Mouse (Mus musculus) R1 (cell line): ENCODE results near the gene Gm45713.

Experiments
- DNase-seq: peaks from one replicate; pipeline ENCODE4 v3.0.0-alpha.2; 2018; ENCODE audit warnings: low read depth, low spot score

Gm45713 gene

DNA sequence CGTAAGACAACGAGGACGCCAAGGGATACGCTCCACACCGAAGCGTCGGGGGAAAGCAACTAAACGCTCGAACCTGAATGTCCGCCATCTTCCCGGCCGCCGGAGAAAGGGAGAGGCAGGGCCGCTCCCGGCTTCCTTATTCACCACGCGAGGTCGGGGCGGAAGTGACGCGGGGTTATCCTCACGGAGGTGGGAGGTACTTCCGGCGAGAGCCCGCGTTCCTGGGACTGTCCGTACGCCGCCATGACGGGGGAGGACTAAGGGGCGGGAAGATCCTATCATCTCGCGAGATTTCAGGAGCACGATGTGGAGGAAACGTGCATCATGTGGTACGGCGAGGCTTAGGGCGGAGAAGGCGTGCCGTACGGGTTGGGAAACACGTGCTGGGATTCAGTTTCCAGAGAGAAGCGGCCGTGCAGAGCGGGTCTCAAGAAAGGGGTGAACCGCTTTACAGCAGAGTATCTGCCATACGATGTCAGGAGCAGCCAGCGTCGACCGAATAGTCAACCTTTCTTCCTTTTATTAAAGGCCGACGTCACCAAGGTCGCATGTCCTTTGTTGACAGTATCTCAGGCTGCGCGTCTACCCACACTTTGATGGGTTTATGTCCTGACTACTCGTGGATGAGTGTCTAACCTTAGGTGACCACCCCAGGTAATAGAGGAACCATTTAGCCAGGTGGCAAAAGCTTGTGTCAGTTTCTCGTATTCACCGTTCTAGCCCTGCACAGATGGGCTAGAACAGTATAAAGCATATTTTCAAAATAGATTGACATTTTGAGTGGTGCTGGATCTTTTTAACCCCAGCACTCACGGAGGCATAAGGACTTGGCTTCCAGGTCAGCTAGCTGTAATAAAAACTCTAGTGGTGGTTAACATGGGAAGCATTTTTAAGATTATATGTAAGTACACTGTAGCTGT lies 11.5 kb downstream of the Gm45713 start, which contains the start of gene Rps11:
Gene Rps11, minus strand, starts transcription at position 216 of the 920 bp plus-strand sequence.
- DNase-seq: peak; percentile 99

DNA sequence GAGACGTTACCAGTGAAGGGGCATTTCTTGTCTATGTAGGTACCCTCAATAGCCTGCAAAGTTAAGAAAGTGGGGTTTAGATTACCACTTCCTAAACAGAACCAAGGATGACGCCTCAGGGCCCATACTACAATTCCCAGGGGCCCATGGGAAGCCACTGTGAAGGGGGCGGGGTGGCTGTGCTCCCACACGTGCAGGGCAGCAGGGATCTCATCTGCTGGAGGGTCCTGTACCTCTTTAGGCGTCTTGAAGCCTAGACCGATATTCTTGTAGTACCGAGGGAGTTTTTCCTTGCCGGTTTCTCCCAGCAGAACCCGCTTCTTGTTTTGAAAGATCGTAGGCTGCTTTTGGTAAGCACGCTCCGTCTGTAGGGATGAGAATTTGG lies 12.9 kb downstream of the Gm45713 start:
- peak; percentile 61 for DNase-seq

- no peak for DNase-seq
Observed at GRCm38 (mm10) chr7:45122561-45123185, 13.4 kb downstream of the Gm45713 start.

GRCm38 (mm10) chr7:45121966-45122365 lies 14.1 kb downstream of the Gm45713 start:
- no peak for DNase-seq

DNA sequence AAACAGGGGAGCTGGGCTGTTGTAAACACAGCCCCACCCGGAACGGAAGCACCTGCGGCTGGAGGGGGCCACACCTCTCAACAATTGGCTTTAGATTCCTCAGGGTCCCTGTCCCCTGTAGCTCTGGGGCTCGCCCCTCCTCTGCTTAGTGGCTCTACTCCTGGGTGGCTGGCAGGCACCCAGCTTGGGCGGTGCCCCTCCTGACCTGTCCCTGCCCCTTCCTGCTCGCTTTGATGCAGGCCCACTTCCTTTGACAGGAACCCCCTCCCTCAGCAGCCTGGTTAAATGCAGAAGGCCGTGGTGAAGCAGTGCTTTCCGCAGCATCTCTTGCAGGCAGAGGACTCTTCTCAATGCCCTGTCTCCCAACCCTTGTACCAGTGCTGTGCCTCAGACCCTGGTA lies 14.6 kb downstream of the Gm45713 start:
- peak; percentile 78 for DNase-seq

DNA sequence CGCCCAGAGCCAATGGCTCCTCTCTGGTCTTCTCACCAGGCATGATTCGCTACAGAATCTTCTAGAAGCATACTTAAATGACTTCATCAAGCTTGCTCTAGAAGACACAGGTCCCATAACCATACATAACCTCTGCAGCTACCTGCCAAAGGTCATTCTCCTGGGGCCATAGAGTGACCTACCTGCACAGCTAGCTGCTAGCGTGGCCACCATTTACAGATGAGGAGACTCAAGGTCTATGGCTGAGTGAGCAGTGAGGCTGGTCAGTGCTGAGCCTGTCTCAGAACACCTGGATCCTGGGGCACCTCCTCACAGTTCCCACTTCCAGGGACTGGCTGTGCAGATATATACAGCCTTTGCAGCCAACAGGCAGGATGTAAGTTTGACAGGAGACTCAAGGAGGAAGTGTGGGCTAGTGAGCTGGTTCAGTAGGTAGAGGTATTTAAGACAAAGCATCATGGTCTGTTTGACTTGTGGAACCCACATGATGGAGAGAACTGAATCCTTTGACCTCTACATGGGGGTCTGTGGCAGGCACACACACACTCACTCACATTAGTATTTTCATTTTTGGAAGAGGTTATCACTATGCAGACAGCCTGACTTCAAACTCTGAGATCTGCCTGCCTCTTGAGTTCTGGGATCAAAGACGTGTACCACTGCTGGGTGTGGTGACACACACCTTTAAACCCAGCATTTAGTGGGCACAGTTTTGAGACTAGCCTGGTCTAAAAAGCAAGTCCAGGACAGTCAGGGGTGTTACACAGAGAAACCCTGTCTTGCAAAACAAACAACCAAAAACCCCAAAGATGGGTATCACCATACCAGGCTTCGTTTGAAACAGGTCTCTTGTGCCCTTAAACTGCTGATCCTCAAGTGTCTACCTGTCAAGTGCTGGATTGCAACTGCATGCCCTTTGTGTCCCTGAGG lies 16.0 kb downstream of the Gm45713 start:
- no peak for DNase-seq

DNA sequence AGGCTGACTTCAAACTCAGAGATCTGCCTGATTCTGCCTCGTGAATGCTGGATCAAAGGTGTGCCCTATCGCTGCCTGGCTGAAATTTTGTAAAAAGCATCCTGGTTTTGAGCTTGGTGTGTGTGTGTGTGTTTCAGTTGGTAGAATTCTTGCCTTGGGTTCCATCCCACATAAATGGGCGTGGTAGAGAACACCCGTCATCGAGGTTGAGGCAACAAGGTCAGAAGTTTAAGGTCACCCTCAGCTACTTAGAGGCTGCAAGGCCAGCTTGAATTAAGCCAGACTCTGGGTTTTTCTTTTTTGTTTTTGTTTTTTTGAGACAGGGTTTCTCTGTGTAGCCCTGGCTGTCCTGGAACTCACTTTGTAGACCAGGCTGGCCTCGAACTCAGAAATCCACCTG lies 17.7 kb downstream of the Gm45713 start:
- peak; percentile 79 for DNase-seq

DNA sequence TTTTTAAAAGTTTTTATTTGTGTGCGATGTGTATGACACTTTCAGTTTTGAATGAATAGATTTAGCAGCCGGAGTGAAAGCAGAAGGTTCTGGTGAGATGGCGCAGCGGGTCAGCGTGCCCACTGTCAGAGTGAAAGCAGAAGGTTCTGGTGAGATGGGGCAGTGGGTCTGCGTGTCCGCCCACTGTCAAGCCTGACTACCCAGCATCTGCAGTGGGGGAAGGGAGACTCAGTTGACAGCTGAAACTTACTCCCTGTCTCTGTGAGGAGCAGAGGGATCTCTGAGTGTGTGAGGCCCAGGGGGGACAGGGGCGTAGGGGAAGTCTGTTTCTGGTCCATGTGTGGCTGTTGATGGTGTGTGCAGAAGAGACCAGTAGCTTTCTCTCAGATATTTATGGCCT lies 18.5 kb downstream of the Gm45713 start:
- DNase-seq: no peak

DNA sequence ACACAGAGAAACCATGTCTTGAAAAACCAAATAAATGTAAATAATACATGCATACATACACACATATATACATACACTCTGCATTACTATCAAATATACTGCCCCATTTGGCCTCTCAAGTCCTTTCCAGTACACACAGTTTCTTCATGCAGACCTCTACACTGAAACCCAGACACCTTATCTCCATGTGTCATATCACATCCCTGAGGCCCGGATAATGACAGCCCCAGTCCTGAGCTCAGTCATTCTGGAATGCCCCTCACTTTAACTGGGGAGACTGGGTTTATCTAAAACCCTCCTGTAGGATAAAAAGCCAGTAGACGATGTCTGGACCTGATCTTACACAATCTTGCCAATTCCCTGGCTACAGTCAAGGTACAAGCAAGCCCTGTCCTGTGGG lies 22.6 kb downstream of the Gm45713 start:
- DNase-seq: no peak

GRCm38 (mm10) chr7:45112529-45112928 lies 23.5 kb downstream of the Gm45713 start:
- no peak for DNase-seq

- peak; percentile 94 for DNase-seq
Observed at GRCm38 (mm10) chr7:45111940-45112339, 24.1 kb downstream of the Gm45713 start.

DNA sequence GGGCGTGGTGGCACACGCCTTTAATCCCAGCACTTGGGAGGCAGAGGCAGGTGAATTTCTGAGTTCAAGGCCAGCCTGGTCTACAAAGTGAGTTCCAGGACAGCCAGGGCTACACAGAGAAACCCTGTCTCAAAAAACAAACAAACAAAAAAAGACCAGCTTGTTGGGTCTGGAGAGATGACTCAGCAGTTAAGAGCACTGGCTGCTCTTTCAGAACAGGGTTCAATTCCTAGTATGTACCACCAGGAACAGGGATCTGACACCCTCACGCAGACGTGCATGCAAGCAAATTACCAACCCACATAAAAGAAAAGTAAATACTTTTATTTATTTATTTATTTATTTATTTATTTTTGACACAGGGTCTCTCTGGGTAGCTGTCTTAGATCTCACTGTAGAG lies 25.9 kb downstream of the Gm45713 start:
- DNase-seq: peak; percentile 60

GRCm38 (mm10) chr7:45107052-45107645 lies 28.9 kb downstream of the Gm45713 start:
- DNase-seq: peak; percentile 53

DNA sequence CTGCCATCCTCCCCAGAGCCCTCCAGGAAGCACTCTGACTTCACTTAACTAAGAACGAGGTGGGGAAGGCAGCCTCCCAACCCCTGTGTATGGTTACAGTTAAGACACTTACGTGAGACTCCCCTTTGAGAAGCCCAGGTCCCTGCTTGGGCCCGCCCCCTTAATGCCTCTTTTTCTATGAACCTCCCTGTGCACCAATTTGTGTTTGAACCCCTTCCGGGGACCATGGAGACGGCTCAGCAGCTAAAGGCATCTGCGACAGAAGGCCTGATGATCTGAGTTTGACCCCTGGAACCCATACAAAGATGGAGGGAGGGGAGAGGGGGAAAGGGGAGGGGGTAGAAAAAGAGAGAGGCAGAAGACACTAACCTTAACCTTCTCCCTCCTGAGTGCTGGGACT lies 29.6 kb downstream of the Gm45713 start:
- peak; percentile 59 for DNase-seq

DNA sequence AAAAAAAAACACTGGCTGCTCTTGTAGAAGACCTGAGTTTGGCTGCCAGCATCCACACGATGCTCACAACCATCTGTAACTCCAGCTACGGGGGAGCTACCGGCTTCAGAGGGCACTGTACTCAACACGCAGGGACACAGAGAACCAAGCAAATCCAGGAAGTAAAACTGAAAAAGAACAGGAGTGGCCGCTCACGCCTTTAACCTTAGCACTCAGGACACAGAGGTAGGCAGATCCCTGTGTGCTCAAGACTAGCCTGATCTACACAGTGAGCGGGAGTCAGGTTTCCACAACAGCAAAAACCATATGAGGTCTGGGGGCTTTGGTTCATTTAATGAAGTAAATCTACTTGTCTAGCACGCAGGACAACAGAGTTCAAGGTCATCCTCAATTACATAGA lies 30.5 kb downstream of the Gm45713 start:
- DNase-seq: peak; percentile 44

DNA sequence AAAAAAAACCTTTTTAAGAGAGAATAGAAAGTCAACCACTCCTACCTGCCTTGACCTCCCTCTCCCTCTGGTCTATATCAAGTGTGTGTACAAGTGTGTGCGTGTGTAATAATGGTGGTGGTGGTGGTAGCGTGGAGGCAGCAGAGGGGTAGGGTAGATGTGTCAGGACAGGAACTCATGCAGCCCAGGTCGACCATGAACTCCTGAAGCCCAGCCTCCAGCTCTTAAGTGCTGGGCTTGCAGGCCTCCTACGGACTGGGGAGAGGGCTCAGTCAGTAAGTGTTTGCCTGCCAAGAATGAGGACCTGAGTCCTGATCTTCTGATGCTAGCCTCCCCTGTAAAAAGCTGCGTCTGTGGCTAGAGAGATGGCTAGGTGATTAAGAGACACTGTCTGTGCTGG lies 31.1 kb downstream of the Gm45713 start:
- DNase-seq: no peak

DNA sequence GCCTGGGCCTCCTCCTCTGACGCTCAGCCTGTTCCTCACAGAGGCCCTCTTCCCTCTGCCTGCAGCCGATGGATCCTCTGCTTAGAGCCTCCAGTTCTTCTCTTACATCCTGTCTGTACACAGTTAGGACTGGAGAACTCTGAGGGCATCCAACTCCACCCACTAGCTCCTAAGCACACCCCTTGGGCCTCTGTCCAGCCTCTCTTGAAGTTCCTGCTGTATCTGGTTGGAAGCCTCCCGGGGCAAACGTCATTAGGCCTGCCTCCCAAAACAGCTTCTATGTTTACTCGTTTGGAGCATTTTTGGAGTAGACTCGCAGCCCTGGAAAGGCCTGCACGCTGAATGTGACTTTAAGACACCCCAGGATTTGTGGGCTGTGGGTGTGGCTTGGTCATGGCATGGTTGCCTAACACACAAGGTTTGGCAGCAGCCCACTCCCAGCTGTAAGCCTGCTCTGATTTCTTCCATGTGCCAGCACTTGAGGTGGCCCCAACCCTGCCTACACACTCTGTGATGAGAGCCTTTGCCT lies 32.3 kb downstream of the Gm45713 start, which contains the start of gene Fcgrt:
Gene Fcgrt, minus strand, starts transcription at position 200 of the 529 bp plus-strand sequence.
- peak; percentile 78 for DNase-seq

GRCm38 (mm10) chr7:45102940-45103585 lies 33.0 kb downstream of the Gm45713 start:
- no peak for DNase-seq

DNA sequence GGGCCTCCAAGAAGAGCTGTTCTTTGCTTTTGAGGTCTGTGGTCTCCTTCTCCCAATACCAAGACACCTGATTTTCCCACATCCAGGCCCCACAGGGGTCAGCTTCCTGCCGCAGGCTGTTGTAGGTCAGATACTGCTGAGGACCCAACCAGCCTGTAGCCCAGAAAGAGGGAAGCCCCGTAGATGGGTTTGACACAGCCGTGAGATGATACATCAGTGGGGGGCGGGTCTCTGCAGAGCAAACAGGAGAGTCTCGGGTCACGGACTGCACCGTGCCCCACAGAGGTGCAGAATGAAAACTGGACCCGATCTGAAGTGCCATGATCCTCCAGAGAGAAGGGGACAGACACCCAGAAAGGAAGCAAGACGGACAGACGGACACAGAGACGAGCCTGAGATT lies 33.6 kb downstream of the Gm45713 start:
- DNase-seq: no peak

DNA sequence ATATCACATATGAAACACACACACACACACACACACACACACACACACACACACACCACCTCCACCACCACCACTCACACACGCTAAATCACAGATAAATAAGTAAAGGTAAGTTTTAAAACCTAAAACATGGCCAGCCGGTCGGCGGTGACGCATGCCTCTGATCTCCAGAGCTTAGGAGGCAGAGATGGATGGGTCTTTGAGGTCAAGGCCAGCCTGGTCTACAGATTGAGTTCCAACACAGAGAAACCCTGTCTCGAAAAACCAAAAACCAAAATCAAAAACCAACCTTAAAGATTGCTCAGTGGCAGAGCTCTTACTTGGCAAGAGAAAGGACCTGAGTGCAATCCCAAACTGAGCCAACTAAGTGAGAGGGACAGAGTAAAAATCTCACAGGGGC lies 36.0 kb downstream of the Gm45713 start:
- no peak for DNase-seq
